ENCODE assay signal across 8 mouse cellular contexts in genomic region chr3:116968540-116968997, GRCm38 (mm10). TPM values are rescaled to one million over a fixed set of nuclear protein-coding genes. Genes with fewer than 3 reads are reported as not detected.
DNase-seq lines count a peak whose midpoint lies in the region; ATAC-seq lines count a peak whose summit lies in the region.

Gene Palmd, minus strand, starts transcription at chr3:116968987.

- peak; percentile 29 for DNase-seq in urinary bladder, postnatal 14 days (ENCODE audit: low spot score)
- no peak for DNase-seq in urinary bladder, postnatal 10 days (ENCODE audit: low spot score)
- peak; percentile 51 for DNase-seq in heart, postnatal 25 days (ENCODE audit: low spot score)
- peak; percentile 58 to 78 for DNase-seq in layer of hippocampus, adult 18-20 months (ENCODE audit: low spot score in 2 of 2)
- DNase-seq in lung, adult 18-20 months = peak; percentile 60 to 63
- DNase-seq in ovary, postnatal 10 days (ENCODE audit: low spot score) = peak; percentile 26

- intact Hi-C loops in heart, postnatal 25 days (cut with DNase I) = loop anchor here (2.0 to 10.0 kb wide), 5 partner anchors 54 to 164 kb away; partner anchors contain the start of gene Agl

- ATAC-seq in frontal cortex, adult (ENCODE audit: low TSS enrichment) = peak; percentile 85
- ATAC-seq in activated CD4-positive, CD25-positive, alpha-beta regulatory T cell, adult 4 months = no peak

RNA-seq across cellular contexts. Expression of gene Palmd, which starts in this region (rescaled TPM):
- total RNA-seq in heart, postnatal 25 days (2021) = 10 to 100 TPM; 54.5 to 71.2 TPM
- total RNA-seq in layer of hippocampus, adult 18-20 months (2021) = 10 to 100 TPM; 25.8 to 26.0 TPM
- not detected for polyA plus RNA-seq in activated CD4-positive, CD25-positive, alpha-beta regulatory T cell, adult 4 months (2017; shearing (Covaris generic))
